Mouse (Mus musculus): ENCODE results near the gene Ralb. TPM values are rescaled to one million over a fixed set of nuclear protein-coding genes. Genes with fewer than 3 reads are reported as not detected.

Gene Ralb
- polyA plus RNA-seq, 1 experiment from 2014 or later = 155 TPM

GRCm38 (mm10) chr1:119521681-119522080 lies 17.1 kb upstream of the Ralb start:
- H3K27me3 ChIP-seq = no peaks in the 10 kb centered on the region
- H3K9ac ChIP-seq = no peak overlapping the region
- peaks cover 2% of the 10 kb centered on the region for H3K36me3 ChIP-seq
- no peak overlapping the region for H3K27ac ChIP-seq
- WGBS = 84% methylated on average over 7 of the region's 7 CpGs
- 0 out of 2 replicates have a peak, but pooled peaks cover 1% of the 10 kb centered on the region for H3K9me3 ChIP-seq (replicated peaks)
- H3K4me3 ChIP-seq (replicated peaks) = no peak overlapping the region
- ATAC-seq (replicated peaks; ENCODE audit: low FRiP score) = no peak
- peaks cover 26% of the 10 kb centered on the region for H3K4me1 ChIP-seq
- H3K4me2 ChIP-seq = no peak overlapping the region

GRCm38 (mm10) chr1:119521029-119521428 lies 16.4 kb upstream of the Ralb start:
- 43% methylated on average over 2 of the region's 2 CpGs for WGBS
- H3K27me3 ChIP-seq = no peaks in the 10 kb centered on the region
- no peak overlapping the region for H3K4me2 ChIP-seq
- H3K4me1 ChIP-seq = peaks cover 21% of the 10 kb centered on the region
- H3K4me3 ChIP-seq (replicated peaks) = no peak overlapping the region
- H3K36me3 ChIP-seq = no peaks in the 10 kb centered on the region
- no peak for ATAC-seq (replicated peaks; ENCODE audit: low FRiP score)
- H3K9ac ChIP-seq = no peak overlapping the region
- H3K27ac ChIP-seq = no peak overlapping the region
- no peaks in the 10 kb centered on the region for H3K9me3 ChIP-seq (replicated peaks)

- Histone ChIP-seq H3K4me3 (replicated peaks) (no peak overlapping the region), H3K4me2 (no peak overlapping the region), H3K27me3 (no peaks in the 10 kb centered on the region), H3K27ac (no peak overlapping the region), H3K36me3 (no peaks in the 10 kb centered on the region), H3K9me3 (replicated peaks) (no peaks in the 10 kb centered on the region), H3K4me1 (peaks cover 10% of the 10 kb centered on the region; the same call in 1 of the 2 replicates), H3K9ac (no peak overlapping the region)
- ATAC-seq (replicated peaks; ENCODE audit: low FRiP score) = no peak
- WGBS = 78% methylated on average over 6 of the region's 6 CpGs
Measured at GRCm38 (mm10) chr1:119519286-119519685, 14.7 kb upstream of the Ralb start.

GRCm38 (mm10) chr1:119518786-119519185 lies 14.2 kb upstream of the Ralb start:
- no peak for ATAC-seq (replicated peaks; ENCODE audit: low FRiP score)
- no peaks in the 10 kb centered on the region for H3K27me3 ChIP-seq
- H3K4me1 ChIP-seq = peaks cover 5% of the 10 kb centered on the region; the same call in 1 of the 2 replicates
- H3K9me3 ChIP-seq (replicated peaks) = no peaks in the 10 kb centered on the region
- H3K4me2 ChIP-seq = no peak overlapping the region
- no peak overlapping the region for H3K9ac ChIP-seq
- H3K4me3 ChIP-seq (replicated peaks) = no peak overlapping the region
- H3K36me3 ChIP-seq = no peaks in the 10 kb centered on the region
- no peak overlapping the region for H3K27ac ChIP-seq

GRCm38 (mm10) chr1:119518060-119518459 lies 13.5 kb upstream of the Ralb start:
- no peak for ATAC-seq (replicated peaks; ENCODE audit: low FRiP score)
- Histone ChIP-seq H3K4me1 (0 out of 2 replicates have a peak, but pooled peaks cover 4% of the 10 kb centered on the region), H3K4me2 (no peak overlapping the region), H3K9me3 (replicated peaks) (no peaks in the 10 kb centered on the region), H3K27ac (no peak overlapping the region), H3K4me3 (replicated peaks) (no peak overlapping the region), H3K36me3 (no peaks in the 10 kb centered on the region), H3K9ac (no peak overlapping the region), H3K27me3 (no peaks in the 10 kb centered on the region)
- WGBS = 77% methylated on average over 7 of the region's 7 CpGs

GRCm38 (mm10) chr1:119510857-119511256 lies 6.3 kb upstream of the Ralb start:
- Histone ChIP-seq H3K4me3 (replicated peaks) (no peak overlapping the region), H3K9ac (no peak overlapping the region), H3K4me2 (no peak overlapping the region), H3K27me3 (no peaks in the 10 kb centered on the region), H3K27ac (peak overlapping the region; percentile 78), H3K4me1 (peaks cover 15% of the 10 kb centered on the region), H3K9me3 (replicated peaks) (no peaks in the 10 kb centered on the region), H3K36me3 (no peaks in the 10 kb centered on the region)
- 52% methylated on average over 8 of the region's 8 CpGs for WGBS
- ATAC-seq (replicated peaks; ENCODE audit: low FRiP score) = peak; percentile 31; the same call in 1 of the 2 replicates

GRCm38 (mm10) chr1:119510409-119510808 lies 5.8 kb upstream of the Ralb start:
- ATAC-seq (replicated peaks; ENCODE audit: low FRiP score) = no peak
- Histone ChIP-seq H3K27me3 (no peaks in the 10 kb centered on the region), H3K4me3 (replicated peaks) (no peak overlapping the region), H3K9me3 (replicated peaks) (no peaks in the 10 kb centered on the region), H3K27ac (peak overlapping the region; percentile 78), H3K36me3 (no peaks in the 10 kb centered on the region), H3K4me2 (no peak overlapping the region), H3K9ac (no peak overlapping the region), H3K4me1 (peaks cover 18% of the 10 kb centered on the region)
- WGBS = 55% methylated on average over 9 of the region's 9 CpGs

GRCm38 (mm10) chr1:119509474-119509873 lies 4.9 kb upstream of the Ralb start:
- H3K9ac ChIP-seq = no peak overlapping the region
- WGBS = 85% methylated on average over 7 of the region's 7 CpGs
- no peak overlapping the region for H3K27ac ChIP-seq
- H3K36me3 ChIP-seq = no peaks in the 10 kb centered on the region
- peaks cover 25% of the 10 kb centered on the region for H3K4me1 ChIP-seq
- no peak overlapping the region for H3K4me2 ChIP-seq
- no peaks in the 10 kb centered on the region for H3K27me3 ChIP-seq
- no peak for ATAC-seq (replicated peaks; ENCODE audit: low FRiP score)
- no peak overlapping the region for H3K4me3 ChIP-seq (replicated peaks)
- H3K9me3 ChIP-seq (replicated peaks) = no peaks in the 10 kb centered on the region

GRCm38 (mm10) chr1:119508548-119508947 lies 4.0 kb upstream of the Ralb start:
- H3K4me2 ChIP-seq = no peak overlapping the region
- H3K9ac ChIP-seq = no peak overlapping the region
- ATAC-seq (replicated peaks; ENCODE audit: low FRiP score) = no peak
- 42% methylated on average over 4 of the region's 4 CpGs for WGBS
- no peak overlapping the region for H3K4me3 ChIP-seq (replicated peaks)
- peaks cover 28% of the 10 kb centered on the region for H3K4me1 ChIP-seq
- H3K27ac ChIP-seq = peak overlapping the region; percentile 69
- no peaks in the 10 kb centered on the region for H3K36me3 ChIP-seq
- H3K9me3 ChIP-seq (replicated peaks) = no peaks in the 10 kb centered on the region
- H3K27me3 ChIP-seq = no peaks in the 10 kb centered on the region

GRCm38 (mm10) chr1:119505951-119506350 lies 1.4 kb upstream of the Ralb start:
- WGBS = 90% methylated on average over 3 of the region's 3 CpGs
- H3K4me1 ChIP-seq = peaks cover 42% of the 10 kb centered on the region

GRCm38 (mm10) chr1:119503808-119504207 lies 786 bp downstream of the Ralb start:
- H3K4me2 ChIP-seq = peak overlapping the region; percentile 73
- H3K4me1 ChIP-seq = peaks cover 41% of the 10 kb centered on the region
- no peaks in the 10 kb centered on the region for H3K9me3 ChIP-seq (replicated peaks)
- H3K27ac ChIP-seq = peak overlapping the region; percentile 87
- peaks cover 24% of the 10 kb centered on the region; the same call in 1 of the 2 replicates for H3K36me3 ChIP-seq
- ATAC-seq (replicated peaks; ENCODE audit: low FRiP score) = no peak
- peak overlapping the region; percentile 67 for H3K9ac ChIP-seq
- peak overlapping the region; percentile 79 for H3K4me3 ChIP-seq (replicated peaks)
- 13% methylated on average over 5 of the region's 5 CpGs for WGBS
- H3K27me3 ChIP-seq = no peaks in the 10 kb centered on the region

More at GRCm38 (mm10) chr1:119505951-119506350, 1.4 kb upstream of the Ralb start:
- no peaks in the 10 kb centered on the region for H3K27me3 ChIP-seq
- ATAC-seq (replicated peaks; ENCODE audit: low FRiP score) = no peak
- no peaks in the 10 kb centered on the region for H3K9me3 ChIP-seq (replicated peaks)
- H3K4me3 ChIP-seq (replicated peaks) = no peak overlapping the region
- H3K36me3 ChIP-seq = peaks cover 8% of the 10 kb centered on the region; the same call in 1 of the 2 replicates
- no peak overlapping the region for H3K27ac ChIP-seq
- no peak overlapping the region for H3K4me2 ChIP-seq
- no peak overlapping the region for H3K9ac ChIP-seq

GRCm38 (mm10) chr1:119503181-119503580 lies 1.4 kb downstream of the Ralb start:
- peak overlapping the region; percentile 79 for H3K4me3 ChIP-seq (replicated peaks)
- no peaks in the 10 kb centered on the region for H3K9me3 ChIP-seq (replicated peaks)
- peak overlapping the region; percentile 73 for H3K4me2 ChIP-seq
- no peaks in the 10 kb centered on the region for H3K27me3 ChIP-seq
- 66% methylated on average over 3 of the region's 3 CpGs for WGBS
- peaks cover 25% of the 10 kb centered on the region; the same call in 1 of the 2 replicates for H3K36me3 ChIP-seq
- H3K4me1 ChIP-seq = peaks cover 47% of the 10 kb centered on the region
- no peak for ATAC-seq (replicated peaks; ENCODE audit: low FRiP score)
- peak overlapping the region; percentile 67 for H3K9ac ChIP-seq
- H3K27ac ChIP-seq = no peak overlapping the region

GRCm38 (mm10) chr1:119502729-119503128 lies 1.9 kb downstream of the Ralb start:
- Histone ChIP-seq H3K9me3 (replicated peaks) (no peaks in the 10 kb centered on the region), H3K27ac (no peak overlapping the region), H3K9ac (no peak overlapping the region), H3K36me3 (peaks cover 25% of the 10 kb centered on the region; the same call in 1 of the 2 replicates), H3K4me2 (peak overlapping the region; percentile 73), H3K4me3 (replicated peaks) (peak overlapping the region; percentile 79), H3K27me3 (no peaks in the 10 kb centered on the region), H3K4me1 (peaks cover 50% of the 10 kb centered on the region)
- 89% methylated on average over 11 of the region's 11 CpGs for WGBS
- ATAC-seq (replicated peaks; ENCODE audit: low FRiP score) = no peak
